Mouse (Mus musculus): ENCODE data around the gene Spen.

DNA sequence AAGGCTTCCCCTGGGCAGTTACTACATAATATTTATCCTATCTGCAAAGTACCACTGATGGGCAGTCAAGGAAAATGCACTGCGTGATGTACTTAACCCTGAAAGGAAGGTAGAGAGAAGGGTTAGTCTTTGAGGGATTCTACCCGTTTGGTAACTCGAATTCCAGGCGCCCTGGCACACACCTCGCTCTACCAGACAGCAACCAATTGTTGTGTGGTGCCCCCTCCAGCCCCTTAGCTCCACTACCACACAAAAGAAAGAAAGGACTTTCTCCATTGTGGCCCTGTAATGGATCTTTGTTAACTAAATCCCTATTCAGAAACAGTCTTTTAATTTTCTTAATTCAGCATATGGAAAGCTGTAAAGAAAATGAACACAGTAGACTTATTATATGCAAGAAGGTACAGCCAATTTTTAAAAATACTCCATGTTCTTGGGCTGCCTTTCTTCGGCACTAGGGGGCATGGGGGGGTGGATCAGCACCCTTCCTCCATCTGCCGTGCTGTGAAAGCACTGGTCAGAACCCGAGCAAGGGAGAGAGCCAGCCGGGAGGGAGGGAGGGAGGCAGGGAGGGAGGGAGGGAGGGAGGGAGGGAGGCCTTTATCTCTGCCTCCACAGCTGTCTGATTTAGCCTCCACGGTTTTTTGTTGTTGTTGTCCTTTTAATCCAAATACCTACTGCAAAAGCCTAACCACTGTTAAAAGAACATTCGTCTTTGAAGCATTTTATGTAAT lies 3.3 kb downstream of the Spen start:
- TF ChIP-seq GATA1 (IDR thresholded peaks at IDR 0.05; ENCODE audit: low read length) (no peak), TAL1 (IDR thresholded peaks at IDR 0.05; ENCODE audit: low read length) (no peak)
